Mouse (Mus musculus) G1E-ER4 (cell line): ENCODE results near the gene Qpctl. TPM values are rescaled to one million over a fixed set of nuclear protein-coding genes. Genes with fewer than 3 reads are reported as not detected.

ENCODE experiments used
- GATA1 ChIP-seq: IDR thresholded peaks from one replicate; pipeline ENCODE4 v1.8.0; 2012; ENCODE audit warnings: low read length, inconsistent platforms
- polyA plus RNA-seq: library from polyadenylated mRNA; stranded (reverse); fragments of >175 nt; gene quantifications from 2 replicates; pipeline ENCODE4 v1.2.3, GENCODE M21; 2012

Qpctl gene
- polyA plus RNA-seq, 1 experiment = 11.6 TPM

DNA sequence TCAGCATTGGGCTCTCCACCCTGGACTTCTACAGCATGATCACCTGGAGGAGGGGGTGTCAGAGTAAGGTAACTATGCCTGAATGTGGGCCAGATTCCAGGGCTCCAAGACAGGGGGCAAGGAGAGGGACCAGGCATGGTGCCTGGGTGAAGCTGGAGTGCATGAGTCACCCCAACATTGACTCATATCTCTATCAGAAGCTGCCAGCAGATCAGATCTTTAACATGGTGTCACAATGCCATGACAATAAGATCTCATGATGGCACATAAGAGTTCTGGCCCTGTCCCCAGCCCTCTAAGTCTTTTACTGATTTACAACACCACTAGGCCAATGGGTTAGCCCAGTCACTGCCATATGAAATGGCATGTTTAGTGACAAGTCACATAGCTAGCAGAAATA lies 45.4 kb downstream of the Qpctl start:
- no peak for TF ChIP-seq GATA1

DNA sequence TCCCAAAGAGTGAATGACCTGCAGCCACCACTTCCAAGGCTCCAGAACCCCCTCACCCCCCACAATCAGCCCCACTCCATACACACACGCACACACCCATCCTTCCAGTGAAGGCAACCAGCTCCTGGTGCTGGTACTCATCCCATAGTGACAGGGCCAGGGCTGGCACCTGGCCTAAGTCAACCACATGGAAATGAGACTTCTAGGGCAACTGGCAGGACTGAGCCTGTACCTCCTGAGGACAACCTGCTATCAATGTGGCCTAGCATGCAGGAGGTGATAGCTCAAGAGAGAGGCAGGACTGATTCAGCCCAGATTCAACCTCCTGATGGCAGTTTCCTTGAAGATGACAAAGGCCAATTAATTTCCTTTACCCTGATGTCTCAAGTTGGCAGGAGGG lies 48.8 kb downstream of the Qpctl start:
- TF ChIP-seq GATA1 = no peak

DNA sequence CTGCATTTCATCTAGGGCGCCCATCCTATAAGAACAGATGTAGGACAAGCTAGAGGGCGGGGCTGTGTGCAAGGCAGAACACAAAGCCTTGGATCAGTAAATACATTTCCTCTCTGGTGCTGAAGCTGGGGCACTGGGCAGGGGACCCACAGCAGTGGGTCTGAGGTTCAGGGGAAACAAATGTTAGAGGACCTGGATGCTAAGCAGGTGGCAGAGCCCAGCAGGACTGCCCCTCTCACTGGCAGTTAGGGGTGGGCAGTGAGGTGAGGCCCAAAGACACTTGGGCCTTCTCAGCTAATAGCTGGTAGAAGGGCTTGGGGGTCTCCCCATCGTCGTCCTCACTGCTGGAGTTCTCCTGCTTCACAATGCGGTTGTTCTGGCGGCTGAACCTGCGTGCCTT lies 50.3 kb downstream of the Qpctl start:
- TF ChIP-seq GATA1 = no peak

DNA sequence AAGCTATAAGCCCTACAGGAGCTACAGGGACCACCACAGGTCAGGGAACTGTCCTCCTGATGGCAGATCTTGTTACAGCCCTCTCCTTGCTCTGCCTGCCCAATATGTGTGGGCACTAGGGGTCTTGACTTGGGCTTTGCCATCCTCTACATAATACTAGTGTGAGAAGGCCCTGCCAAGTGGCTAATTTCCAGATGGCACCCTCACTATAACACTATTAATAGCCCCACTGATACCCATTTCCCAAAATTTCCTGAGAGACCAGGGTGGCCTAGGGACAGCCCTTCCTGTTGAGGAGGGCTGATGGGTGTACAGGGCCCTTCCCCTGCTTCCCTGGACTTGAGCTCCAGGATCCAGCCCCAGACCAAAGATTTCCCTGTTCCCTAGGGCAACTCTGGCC lies 51.2 kb downstream of the Qpctl start:
- no peak for TF ChIP-seq GATA1

DNA sequence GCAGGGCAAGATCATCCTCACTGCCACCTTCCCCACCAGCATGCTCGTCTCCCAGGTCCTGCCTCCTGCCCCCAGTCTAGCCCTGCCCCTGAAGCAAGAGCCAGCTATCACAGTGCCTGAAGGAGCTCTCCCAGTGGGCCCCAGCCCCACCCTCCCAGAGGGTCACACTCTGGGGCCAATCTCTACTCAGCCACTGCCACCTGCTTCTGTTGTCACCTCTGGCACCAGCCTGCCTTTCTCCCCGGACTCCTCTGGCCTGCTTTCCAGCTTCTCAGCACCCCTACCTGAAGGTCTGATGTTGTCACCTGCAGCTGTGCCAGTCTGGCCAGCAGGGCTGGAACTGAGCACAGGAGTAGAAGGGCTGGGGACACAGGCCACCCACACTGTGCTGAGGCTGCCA lies 51.9 kb downstream of the Qpctl start:
- TF ChIP-seq GATA1 = no peak

DNA sequence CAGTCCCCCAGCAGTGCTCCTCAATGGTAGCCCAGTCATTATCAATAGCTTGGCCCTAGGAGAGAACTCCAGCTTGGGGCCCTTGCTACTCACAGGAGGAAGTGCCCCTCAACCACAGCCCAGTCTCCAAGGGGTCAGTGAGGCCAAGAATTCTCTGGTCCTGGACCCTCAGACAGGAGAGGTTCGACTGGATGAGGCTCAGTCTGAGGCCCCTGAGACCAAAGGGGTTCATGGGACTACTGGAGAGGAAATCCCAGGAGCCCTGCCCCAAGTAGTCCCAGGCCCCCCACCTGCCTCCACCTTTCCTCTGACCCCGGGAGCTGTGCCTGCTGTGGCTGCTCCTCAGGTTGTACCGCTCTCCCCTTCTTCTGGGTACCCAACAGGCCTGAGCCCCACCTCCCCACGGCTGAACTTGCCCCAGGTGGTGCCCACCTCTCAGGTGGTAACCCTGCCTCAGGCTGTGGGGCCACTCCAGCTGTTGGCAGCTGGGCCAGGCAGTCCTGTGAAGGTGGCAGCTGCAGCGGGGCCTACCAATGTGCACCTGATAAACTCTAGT lies 52.6 kb downstream of the Qpctl start:
- no peak for TF ChIP-seq GATA1

DNA sequence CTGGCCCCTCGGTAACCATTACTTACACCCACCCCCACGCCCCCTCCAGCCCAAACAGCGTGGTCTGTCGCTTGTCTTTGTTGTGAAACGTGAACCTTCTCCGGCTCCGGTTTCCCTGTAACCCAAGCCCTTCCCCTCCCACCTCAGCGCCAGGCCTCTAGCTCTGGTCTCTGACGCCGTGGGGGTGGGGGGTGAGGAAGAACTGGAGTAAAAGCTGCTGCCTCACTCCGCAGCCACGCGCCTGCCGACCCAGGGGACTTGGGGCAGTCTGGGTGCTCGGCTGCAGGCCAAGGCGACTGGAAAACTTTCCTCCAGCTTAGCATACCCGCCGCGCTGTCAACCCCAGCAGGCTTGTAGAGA lies 53.4 kb downstream of the Qpctl start:
- no peak for TF ChIP-seq GATA1

DNA sequence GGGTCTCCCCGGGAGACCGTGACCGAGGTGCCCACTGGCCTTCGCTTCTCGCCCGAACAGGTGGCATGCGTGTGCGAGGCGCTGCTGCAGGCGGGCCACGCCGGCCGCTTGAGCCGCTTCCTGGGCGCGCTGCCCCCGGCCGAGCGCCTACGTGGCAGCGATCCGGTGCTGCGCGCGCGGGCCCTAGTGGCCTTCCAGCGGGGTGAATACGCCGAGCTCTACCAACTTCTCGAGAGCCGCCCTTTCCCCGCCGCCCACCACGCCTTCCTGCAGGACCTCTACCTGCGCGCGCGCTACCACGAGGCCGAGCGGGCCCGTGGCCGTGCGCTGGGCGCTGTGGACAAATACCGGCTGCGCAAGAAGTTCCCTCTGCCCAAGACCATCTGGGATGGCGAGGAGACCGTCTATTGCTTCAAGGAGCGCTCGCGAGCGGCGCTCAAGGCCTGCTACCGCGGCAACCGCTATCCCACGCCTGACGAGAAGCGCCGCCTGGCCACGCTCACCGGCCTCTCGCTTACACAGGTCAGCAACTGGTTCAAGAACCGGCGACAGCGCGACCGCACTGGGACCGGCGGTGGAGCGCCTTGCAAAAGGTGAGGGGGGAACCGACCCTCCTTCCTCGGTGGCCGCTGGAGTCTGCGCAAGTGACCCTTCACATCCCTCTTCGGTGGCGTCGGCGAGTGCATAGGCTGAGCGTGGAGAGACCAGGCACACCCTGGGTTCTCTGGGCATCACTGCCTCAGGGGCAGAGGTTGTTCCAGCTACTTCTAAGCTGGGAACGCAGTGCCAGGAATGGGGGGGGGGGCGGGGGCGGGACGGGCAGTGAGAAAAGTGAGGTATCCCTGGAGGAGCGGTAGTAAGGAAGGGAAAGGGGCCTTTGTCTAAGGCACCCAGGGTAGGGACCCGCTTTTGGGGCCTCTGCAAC lies 54.0 kb downstream of the Qpctl start:
- no peak for TF ChIP-seq GATA1

DNA sequence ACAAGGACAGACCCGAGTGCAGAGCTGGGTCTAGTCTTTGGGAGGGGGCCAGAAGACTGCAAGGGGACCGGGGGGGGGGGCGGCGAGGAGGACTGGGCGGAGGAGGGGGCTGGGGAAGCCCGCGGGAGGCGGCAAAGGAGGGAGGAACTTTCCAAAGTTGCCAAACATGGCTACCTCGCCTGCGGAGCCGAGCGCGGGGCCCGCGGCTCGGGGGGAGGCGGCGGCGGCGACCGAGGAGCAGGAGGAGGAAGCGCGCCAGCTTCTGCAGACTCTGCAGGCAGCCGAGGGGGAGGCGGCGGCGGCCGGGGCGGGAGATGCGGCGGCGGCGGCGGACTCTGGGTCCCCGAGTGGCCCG lies 54.6 kb downstream of the Qpctl start, which contains the start of gene Six5:
Six5 (plus strand) TSS at position 124 of the 355 bp plus-strand sequence.
- TF ChIP-seq GATA1 = no peak

DNA sequence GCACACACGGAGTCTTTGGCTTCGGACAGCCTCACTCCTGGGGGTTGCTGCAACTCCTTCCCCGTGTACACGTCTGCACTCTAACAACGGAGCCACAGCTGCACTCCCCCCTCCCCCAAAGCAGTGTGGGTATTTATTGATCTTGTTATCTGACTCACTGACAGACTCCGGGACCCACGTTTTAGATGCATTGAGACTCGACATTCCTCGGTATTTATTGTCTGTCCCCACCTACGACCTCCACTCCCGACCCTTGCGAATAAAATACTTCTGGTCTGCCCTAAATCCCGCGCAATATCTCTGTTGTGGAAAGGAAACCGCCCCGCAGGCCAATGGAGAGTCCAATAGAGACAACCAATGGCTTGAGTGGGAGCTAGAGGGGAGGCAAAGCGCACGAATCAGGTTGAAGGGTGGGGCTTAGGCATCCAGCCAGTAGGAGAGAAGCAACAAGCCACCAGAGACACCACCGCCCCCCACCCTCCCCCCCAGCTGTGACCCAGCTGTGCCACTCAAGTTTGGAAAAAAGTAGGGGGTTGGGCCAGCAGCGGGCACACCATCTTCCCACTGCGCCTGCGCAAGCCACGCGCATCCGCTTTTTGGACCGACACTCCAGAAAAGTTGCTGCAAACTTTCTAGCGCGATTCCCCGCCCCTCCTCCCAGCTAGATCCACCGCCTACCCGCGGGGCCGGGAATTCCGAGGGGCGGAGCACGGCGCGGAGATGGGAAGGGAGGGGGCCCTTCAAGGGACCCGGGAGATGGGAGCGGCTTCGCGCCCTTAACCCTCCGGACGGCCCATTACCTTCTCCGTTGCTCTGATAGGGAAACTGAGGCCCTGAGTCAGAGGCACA lies 55.3 kb downstream of the Qpctl start:
- TF ChIP-seq GATA1 = no peak

DNA sequence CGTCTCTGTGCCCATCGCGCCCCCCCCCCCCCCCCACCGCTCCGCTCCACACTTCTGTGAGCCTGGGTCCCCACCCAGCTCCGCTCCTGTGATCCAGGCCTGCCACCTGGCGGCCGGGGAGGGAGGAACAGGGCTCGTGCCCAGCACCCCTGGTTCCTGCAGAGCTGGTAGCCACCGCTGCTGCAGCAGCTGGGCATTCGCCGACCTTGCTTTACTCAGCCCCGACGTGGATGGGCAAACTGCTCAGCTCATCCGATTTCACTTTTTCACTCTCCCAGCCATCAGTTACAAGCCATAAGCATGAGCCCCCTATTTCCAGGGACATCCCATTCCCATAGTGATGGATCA lies 55.9 kb downstream of the Qpctl start:
- no peak for TF ChIP-seq GATA1

DNA sequence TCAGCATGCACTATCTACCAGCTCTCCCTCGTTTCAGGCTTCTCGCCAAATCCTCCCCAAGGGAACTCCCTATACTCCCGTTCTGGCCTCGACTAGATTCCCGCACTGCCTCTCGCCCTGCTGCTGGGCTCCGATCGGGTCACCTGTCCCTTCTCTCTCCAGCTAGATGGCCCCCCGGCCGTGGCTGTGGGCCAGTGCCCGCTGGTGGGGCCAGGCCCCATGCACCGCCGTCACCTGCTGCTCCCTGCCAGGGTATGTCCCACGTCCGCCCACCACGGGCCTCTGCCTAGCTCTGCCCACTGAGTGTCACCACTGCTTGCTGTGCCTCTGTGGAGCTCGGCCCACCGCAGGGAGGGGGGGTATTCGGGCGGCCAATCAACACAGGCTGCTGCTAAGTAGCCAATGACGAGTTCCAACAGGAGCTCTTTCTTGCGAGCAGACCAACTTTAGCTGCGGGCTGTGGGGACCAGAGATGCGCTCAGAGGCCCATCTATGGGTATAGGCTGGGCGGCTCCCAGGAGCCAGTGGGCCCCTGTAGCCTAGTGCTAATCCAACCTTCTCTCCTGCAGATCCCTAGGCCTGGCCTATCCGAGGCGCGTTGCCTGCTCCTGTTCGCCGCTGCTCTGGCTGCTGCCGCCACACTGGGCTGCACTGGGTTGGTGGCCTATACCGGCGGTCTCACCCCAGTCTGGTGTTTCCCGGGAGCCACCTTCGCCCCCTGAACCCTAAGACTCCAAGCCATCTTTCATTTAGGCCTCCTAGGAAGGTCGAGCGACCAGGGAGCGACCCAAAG lies 56.5 kb downstream of the Qpctl start:
- TF ChIP-seq GATA1 = no peak

DNA sequence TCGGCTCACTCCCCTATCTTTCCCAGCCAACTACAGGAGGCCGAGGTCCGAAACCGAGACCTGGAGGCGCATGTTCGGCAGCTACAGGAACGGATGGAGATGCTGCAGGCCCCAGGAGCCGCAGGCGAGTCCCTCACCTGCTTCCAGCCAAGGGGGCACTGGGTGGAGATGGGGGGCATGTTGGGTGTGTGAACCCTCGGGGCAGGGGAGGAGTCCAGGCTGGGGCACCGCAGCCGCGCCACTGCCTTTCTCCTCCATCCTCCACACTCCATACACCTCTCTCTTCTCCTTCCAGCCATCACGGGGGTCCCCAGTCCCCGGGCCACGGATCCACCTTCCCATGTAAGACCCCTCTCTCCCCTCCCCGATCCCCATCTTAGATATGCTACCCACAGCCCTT lies 57.2 kb downstream of the Qpctl start:
- no peak for TF ChIP-seq GATA1

Other genes with a start within 250 kb of the Qpctl start
- 81.8 and 103 TPM in 2 replicates for gene Ccdc61, start 238.9 kb downstream of the Qpctl start, polyA plus RNA-seq
- gene Nova2, start 223.4 kb downstream of the Qpctl start, polyA plus RNA-seq = not detected in 2 replicates
- gene Nanos2, start 161.9 kb downstream of the Qpctl start, polyA plus RNA-seq = not detected in 2 replicates
- gene Mypop, start 158.0 kb downstream of the Qpctl start, polyA plus RNA-seq = 32.1 and 38.6 TPM in 2 replicates
- 175 and 217 TPM in 2 replicates for gene Irf2bp1, start 145.2 kb downstream of the Qpctl start, polyA plus RNA-seq
- gene Foxa3, start 125.8 kb downstream of the Qpctl start, polyA plus RNA-seq = 0.04 TPM in 1 of 2 replicates, not detected in the other
- 336 and 348 TPM in 2 replicates for gene Sympk, start 124.9 kb downstream of the Qpctl start, polyA plus RNA-seq
- 0.04 and 0.06 TPM in 2 replicates for gene Rsph6a, start 94.6 kb downstream of the Qpctl start, polyA plus RNA-seq
- 170 and 197 TPM in 2 replicates for gene Dmwd, start 73.1 kb downstream of the Qpctl start, polyA plus RNA-seq
- gene Dmpk, start 65.4 kb downstream of the Qpctl start, polyA plus RNA-seq = 71.8 and 88.9 TPM in 2 replicates
- 20.3 and 21.4 TPM in 2 replicates for gene Six5, start 54.7 kb downstream of the Qpctl start, polyA plus RNA-seq
- not detected in 2 replicates for gene Gm4969, start 30.9 kb downstream of the Qpctl start, polyA plus RNA-seq
- gene Fbxo46, start 29.4 kb downstream of the Qpctl start, polyA plus RNA-seq = 26.5 and 28.7 TPM in 2 replicates
- gene Snrpd2, start 431 bp upstream of the Qpctl start, polyA plus RNA-seq = 80.6 and 135 TPM in 2 replicates
- gene Gipr, start 16.8 kb upstream of the Qpctl start, polyA plus RNA-seq = 2.0 and 3.0 TPM in 2 replicates
- gene Eml2, start 27.1 kb upstream of the Qpctl start, polyA plus RNA-seq = 26.9 and 30.2 TPM in 2 replicates
- gene Gpr4, start 63.2 kb upstream of the Qpctl start, polyA plus RNA-seq = 0.11 and 0.17 TPM in 2 replicates
- 15.7 and 17.2 TPM in 2 replicates for gene Opa3, start 79.0 kb upstream of the Qpctl start, polyA plus RNA-seq
- gene Vasp, start 122.5 kb upstream of the Qpctl start, polyA plus RNA-seq = 588 and 783 TPM in 2 replicates
- not detected in 2 replicates for gene Ppm1n, start 130.8 kb upstream of the Qpctl start, polyA plus RNA-seq
- 0.65 and 0.72 TPM in 2 replicates for gene Rtn2, start 133.3 kb upstream of the Qpctl start, polyA plus RNA-seq
- 0.52 and 0.54 TPM in 2 replicates for gene Fosb, start 160.8 kb upstream of the Qpctl start, polyA plus RNA-seq
- gene Ercc1, start 195.5 kb upstream of the Qpctl start, polyA plus RNA-seq = 109 and 133 TPM in 2 replicates
- 68.3 and 117 TPM in 2 replicates for gene Cd3eap, start 210.2 kb upstream of the Qpctl start, polyA plus RNA-seq
- 37.2 and 45.4 TPM in 2 replicates for gene Ppp1r13l, start 210.5 kb upstream of the Qpctl start, polyA plus RNA-seq
- gene Ercc2, start 232.7 kb upstream of the Qpctl start, polyA plus RNA-seq = 59.8 and 60.3 TPM in 2 replicates